Mouse (Mus musculus) kidney, embryonic 16.5 days (tissue): ENCODE data around the gene Rtp1. TPM values are rescaled to one million over a fixed set of nuclear protein-coding genes. Genes with fewer than 3 reads are reported as not detected.
A peak's percentile ranks its signal among the peaks of the same experiment; 100 is the strongest.

Experiments used
- ATAC-seq: fragments of 200-750 bp; cut with Nextera tagmentation; 2 replicates; pipeline ENCODE4 v1.8.0; 2017; ENCODE audit warnings: moderate TSS enrichment; ENCODE audit not compliant: low FRiP score, low TSS enrichment
- H3K27ac ChIP-seq: fragments of 300-500 bp; sonication (generic); 2 replicates; pipeline ENCODE4 v1.5.1; 2014; ENCODE audit warnings: low read length
- H3K27me3 ChIP-seq: fragments of 300-500 bp; sonication (generic); 2 replicates; pipeline ENCODE4 v1.6.1; 2014; ENCODE audit warnings: low read length, control low read depth, mixed read lengths; ENCODE audit not compliant: insufficient read depth
- H3K36me3 ChIP-seq: fragments of 300-500 bp; sonication (generic); 2 replicates; pipeline ENCODE4 v1.6.1; 2014; ENCODE audit warnings: low read length, control low read depth, mixed read lengths; ENCODE audit not compliant: insufficient read depth
- H3K4me1 ChIP-seq: fragments of 300-500 bp; sonication (generic); 2 replicates; pipeline ENCODE4 v1.6.1; 2014; ENCODE audit warnings: low read length, control low read depth, mixed read lengths; ENCODE audit not compliant: insufficient read depth
- H3K4me2 ChIP-seq: fragments of 300-500 bp; sonication (generic); replicated peaks from 2 replicates; pipeline ENCODE4 v1.6.1; 2014; ENCODE audit warnings: low read depth, low read length
- H3K4me3 ChIP-seq: fragments of 300-500 bp; sonication (generic); 2 replicates; pipeline ENCODE4 v1.5.1; 2014; ENCODE audit warnings: mild to moderate bottlenecking, low read length
- H3K9ac ChIP-seq: fragments of 300-500 bp; sonication (generic); replicated peaks from 2 replicates; pipeline ENCODE4 v1.6.1; 2014; ENCODE audit warnings: low read length
- H3K9me3 ChIP-seq: fragments of 300-500 bp; sonication (generic); 2 replicates; pipeline ENCODE4 v1.6.1; 2016; ENCODE audit warnings: low read length, control low read depth
- WGBS: fragments of 180-500 bp; shearing (Covaris S2); extraction: QIAGEN DNeasy Blood & Tissue Kit; methylation state at CpG from one replicate; pipeline ENCODE4 v1.1.7; 2014; 5-methylcytosine and 5-hydroxymethylcytosine counted together
- polyA plus RNA-seq: library from polyadenylated mRNA; unstranded; fragments of >200 nt; fragmentation: Nextera tagmentation; extraction: Ambion mirVana; gene quantifications from 2 replicates; pipeline ENCODE4 v1.2.1, GENCODE M21; 2015

Rtp1 gene
- polyA plus RNA-seq, 1 experiment from 2014 or later: 0.05 TPM

GRCm38 (mm10) chr16:23450816-23451215, 21.9 kb downstream of the Rtp1 start:
- H3K27me3 ChIP-seq: no peaks in the 10 kb centered on the region
- no peaks in the 10 kb centered on the region for H3K4me1 ChIP-seq
- H3K9ac ChIP-seq: no peak overlapping the region
- H3K27ac ChIP-seq: no peak overlapping the region
- H3K4me2 ChIP-seq: no peak overlapping the region
- WGBS: 83% methylated on average over 4 of the region's 4 CpGs
- H3K9me3 ChIP-seq: no peaks in the 10 kb centered on the region
- no peak overlapping the region for H3K4me3 ChIP-seq
- ATAC-seq: no peak
- H3K36me3 ChIP-seq: no peaks in the 10 kb centered on the region

- 22% methylated on average over 3 of the region's 3 CpGs for WGBS
- H3K4me1 ChIP-seq: no peaks in the 10 kb centered on the region
- H3K36me3 ChIP-seq: no peaks in the 10 kb centered on the region
- H3K9ac ChIP-seq: no peak overlapping the region
- H3K27me3 ChIP-seq: no peaks in the 10 kb centered on the region
- H3K27ac ChIP-seq: no peak overlapping the region
- no peak overlapping the region for H3K4me2 ChIP-seq
- no peak overlapping the region for H3K4me3 ChIP-seq
- ATAC-seq: peak; percentile 57
- H3K9me3 ChIP-seq: no peaks in the 10 kb centered on the region
Observed at GRCm38 (mm10) chr16:23452476-23452875, 23.5 kb downstream of the Rtp1 start.

DNA sequence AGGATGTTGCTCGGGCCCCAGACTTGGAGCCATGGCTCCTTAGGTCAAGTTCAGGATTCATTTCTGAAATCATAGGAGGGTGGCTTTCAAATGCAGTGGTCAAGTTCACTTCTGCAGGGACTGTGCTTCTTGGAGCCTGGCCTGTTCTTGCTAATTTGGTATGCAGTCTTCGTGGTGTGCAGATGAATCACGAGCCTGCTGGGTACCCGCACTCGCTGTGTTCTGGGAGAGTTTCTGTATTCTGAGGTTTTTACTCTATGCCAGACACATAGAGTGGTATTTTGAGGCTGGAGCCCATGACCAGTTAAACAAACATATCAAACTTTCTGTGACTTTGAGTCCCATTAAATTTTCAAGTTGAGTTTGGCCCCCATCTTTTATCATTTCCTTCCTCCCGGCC, 25.4 kb downstream of the Rtp1 start:
- H3K9me3 ChIP-seq: no peaks in the 10 kb centered on the region
- no peak overlapping the region for H3K9ac ChIP-seq
- WGBS: 78% methylated on average over 6 of the region's 6 CpGs
- H3K4me1 ChIP-seq: no peaks in the 10 kb centered on the region
- no peak overlapping the region for H3K4me2 ChIP-seq
- ATAC-seq: no peak
- H3K27me3 ChIP-seq: no peaks in the 10 kb centered on the region
- H3K27ac ChIP-seq: no peak overlapping the region
- H3K36me3 ChIP-seq: no peaks in the 10 kb centered on the region
- H3K4me3 ChIP-seq: no peak overlapping the region

GRCm38 (mm10) chr16:23456534-23456933, 27.6 kb downstream of the Rtp1 start:
- no peak for ATAC-seq
- H3K27ac ChIP-seq: no peak overlapping the region
- H3K4me3 ChIP-seq: no peak overlapping the region
- no peaks in the 10 kb centered on the region for H3K36me3 ChIP-seq
- no peak overlapping the region for H3K9ac ChIP-seq
- no peaks in the 10 kb centered on the region for H3K9me3 ChIP-seq
- no peaks in the 10 kb centered on the region for H3K4me1 ChIP-seq
- H3K4me2 ChIP-seq: no peak overlapping the region
- WGBS: 70% methylated on average over 3 of the region's 3 CpGs
- no peaks in the 10 kb centered on the region for H3K27me3 ChIP-seq

DNA sequence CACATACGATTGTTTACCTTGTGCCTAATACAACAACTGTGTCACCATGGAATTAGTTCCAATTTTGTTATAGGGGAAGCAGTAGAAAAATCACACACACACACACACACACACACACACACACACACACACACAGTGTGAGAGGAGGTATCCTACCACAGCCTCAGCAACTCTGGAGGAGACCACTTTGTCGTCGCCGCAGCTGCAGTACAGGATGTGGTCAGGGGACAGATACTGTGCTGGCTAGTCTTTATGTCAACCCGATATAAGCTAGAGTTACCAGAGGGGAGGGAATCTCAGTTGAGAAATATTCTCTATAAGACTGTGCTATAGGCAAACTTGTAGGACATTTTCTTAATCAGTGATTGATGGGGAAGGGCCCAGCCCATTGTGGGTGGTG, 28.4 kb downstream of the Rtp1 start:
- no peak overlapping the region for H3K9ac ChIP-seq
- no peak overlapping the region for H3K27ac ChIP-seq
- no peak for ATAC-seq
- H3K4me1 ChIP-seq: no peaks in the 10 kb centered on the region
- WGBS: 92% methylated on average over 5 of the region's 5 CpGs
- no peaks in the 10 kb centered on the region for H3K27me3 ChIP-seq
- H3K36me3 ChIP-seq: no peaks in the 10 kb centered on the region
- no peaks in the 10 kb centered on the region for H3K9me3 ChIP-seq
- no peak overlapping the region for H3K4me3 ChIP-seq
- H3K4me2 ChIP-seq: no peak overlapping the region

DNA sequence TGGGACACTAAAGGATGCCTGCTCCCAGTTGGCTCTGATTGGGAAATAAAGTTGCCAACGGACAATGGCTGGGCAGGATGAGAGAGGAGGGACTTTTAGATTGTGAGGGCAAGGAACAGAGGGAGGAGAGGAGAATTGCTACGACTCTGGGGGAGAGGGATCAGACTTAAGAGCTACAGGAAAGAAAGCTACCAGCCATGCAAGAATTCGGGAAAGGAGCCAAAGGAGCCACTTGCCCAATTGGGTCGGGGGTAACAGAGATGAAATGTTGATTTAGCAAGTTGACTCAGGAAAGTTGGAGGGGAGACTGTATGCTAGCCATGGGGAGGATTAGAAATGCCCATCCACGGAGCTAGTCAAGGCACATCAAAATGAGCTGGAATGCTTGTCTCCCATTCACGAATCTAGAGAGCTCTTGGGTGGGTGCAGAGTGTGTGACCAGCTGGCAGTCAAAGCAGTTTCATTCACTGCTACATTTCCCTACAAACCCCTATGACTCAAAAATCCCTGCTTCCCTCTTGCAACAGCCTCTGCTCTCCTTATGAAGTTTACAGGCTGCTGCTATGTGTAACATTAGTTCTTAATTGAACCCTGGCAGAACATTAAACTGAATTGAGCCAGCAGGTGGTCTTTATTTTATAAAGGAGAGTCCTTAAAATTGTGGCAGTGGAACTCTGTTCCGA, 30.1 kb downstream of the Rtp1 start:
- H3K27me3 ChIP-seq: no peaks in the 10 kb centered on the region
- no peak overlapping the region for H3K4me3 ChIP-seq
- H3K4me2 ChIP-seq: no peak overlapping the region
- H3K36me3 ChIP-seq: no peaks in the 10 kb centered on the region
- WGBS: 43% methylated on average over 7 of the region's 7 CpGs
- H3K27ac ChIP-seq: no peak overlapping the region
- no peak for ATAC-seq
- H3K4me1 ChIP-seq: no peaks in the 10 kb centered on the region
- no peaks in the 10 kb centered on the region for H3K9me3 ChIP-seq
- no peak overlapping the region for H3K9ac ChIP-seq

DNA sequence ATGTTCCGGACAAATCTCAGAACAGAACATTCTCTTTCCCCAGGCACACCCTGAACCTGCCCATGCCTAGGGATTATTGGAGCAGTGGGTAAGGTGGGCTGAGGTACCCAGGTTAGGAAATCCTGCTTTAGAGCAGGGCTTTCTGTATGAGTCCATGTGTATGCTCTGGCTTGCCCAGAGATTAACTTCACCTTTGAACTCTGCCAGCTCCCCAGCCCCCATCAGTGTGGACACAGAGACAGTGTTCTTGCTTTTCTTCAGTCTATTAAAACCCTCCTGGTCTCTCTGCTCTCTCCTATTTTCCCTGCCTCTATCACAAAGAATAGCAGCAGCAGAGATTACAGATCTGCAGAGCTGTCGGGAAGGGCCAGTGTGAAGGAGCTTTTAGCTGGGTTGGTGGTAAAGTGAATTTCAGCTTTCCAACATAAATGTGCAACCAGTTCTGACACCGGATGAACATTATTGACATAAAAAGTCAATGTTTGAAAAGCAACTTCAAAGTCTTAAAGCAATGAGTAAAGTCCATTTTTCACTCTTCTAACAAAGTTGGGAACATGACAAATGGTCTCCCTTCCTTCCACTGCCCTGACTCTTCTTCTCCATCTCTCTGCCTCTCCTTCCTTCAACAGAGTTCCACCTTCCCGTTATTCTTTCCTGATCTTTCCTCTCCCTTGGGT, 34.9 kb downstream of the Rtp1 start:
- no peak for ATAC-seq

GRCm38 (mm10) chr16:23471551-23471950, 42.6 kb downstream of the Rtp1 start:
- H3K27ac ChIP-seq: no peak overlapping the region
- H3K4me3 ChIP-seq: no peak overlapping the region
- no peaks in the 10 kb centered on the region for H3K9me3 ChIP-seq
- no peaks in the 10 kb centered on the region for H3K36me3 ChIP-seq
- H3K9ac ChIP-seq: no peak overlapping the region
- whole genome bisulfite sequencing: 97% methylated on average over 6 of the region's 6 CpGs
- ATAC-seq: no peak
- no peaks in the 10 kb centered on the region for H3K4me1 ChIP-seq
- H3K27me3 ChIP-seq: no peaks in the 10 kb centered on the region
- no peak overlapping the region for H3K4me2 ChIP-seq

More for the DNA sequence above, 34.9 kb downstream of the Rtp1 start:
- no peak overlapping the region for H3K27ac ChIP-seq
- no peaks in the 10 kb centered on the region for H3K9me3 ChIP-seq
- H3K4me2 ChIP-seq: no peak overlapping the region
- H3K9ac ChIP-seq: no peak overlapping the region
- H3K4me3 ChIP-seq: no peak overlapping the region
- no peaks in the 10 kb centered on the region for H3K27me3 ChIP-seq
- 85% methylated on average over 4 of the region's 4 CpGs for WGBS
- no peaks in the 10 kb centered on the region for H3K36me3 ChIP-seq
- no peaks in the 10 kb centered on the region for H3K4me1 ChIP-seq

GRCm38 (mm10) chr16:23472046-23472445, 43.1 kb downstream of the Rtp1 start:
- Histone ChIP-seq H3K9me3 (no peaks in the 10 kb centered on the region), H3K27me3 (no peaks in the 10 kb centered on the region), H3K27ac (no peak overlapping the region), H3K36me3 (no peaks in the 10 kb centered on the region), H3K9ac (no peak overlapping the region), H3K4me3 (no peak overlapping the region), H3K4me2 (no peak overlapping the region), H3K4me1 (no peaks in the 10 kb centered on the region)
- 41% methylated on average over 3 of the region's 3 CpGs for WGBS
- no peak for ATAC-seq

GRCm38 (mm10) chr16:23475651-23476050, 46.7 kb downstream of the Rtp1 start:
- no peak for ATAC-seq
- no peak overlapping the region for H3K4me3 ChIP-seq
- H3K9ac ChIP-seq: no peak overlapping the region
- no peak overlapping the region for H3K4me2 ChIP-seq
- WGBS: 86% methylated on average over 4 of the region's 4 CpGs
- no peaks in the 10 kb centered on the region for H3K27me3 ChIP-seq
- no peaks in the 10 kb centered on the region for H3K9me3 ChIP-seq
- H3K27ac ChIP-seq: no peak overlapping the region
- H3K36me3 ChIP-seq: no peaks in the 10 kb centered on the region
- no peaks in the 10 kb centered on the region for H3K4me1 ChIP-seq
